Mouse (Mus musculus): Measurements from ENCODE around the gene Tubb3. TPM values are rescaled to one million over a fixed set of nuclear protein-coding genes. Genes with fewer than 3 reads are reported as not detected.

Gene Tubb3
- total and polyA plus RNA-seq, 3 experiments, result 1.8 to 3.1 (median 2.2) TPM

DNA sequence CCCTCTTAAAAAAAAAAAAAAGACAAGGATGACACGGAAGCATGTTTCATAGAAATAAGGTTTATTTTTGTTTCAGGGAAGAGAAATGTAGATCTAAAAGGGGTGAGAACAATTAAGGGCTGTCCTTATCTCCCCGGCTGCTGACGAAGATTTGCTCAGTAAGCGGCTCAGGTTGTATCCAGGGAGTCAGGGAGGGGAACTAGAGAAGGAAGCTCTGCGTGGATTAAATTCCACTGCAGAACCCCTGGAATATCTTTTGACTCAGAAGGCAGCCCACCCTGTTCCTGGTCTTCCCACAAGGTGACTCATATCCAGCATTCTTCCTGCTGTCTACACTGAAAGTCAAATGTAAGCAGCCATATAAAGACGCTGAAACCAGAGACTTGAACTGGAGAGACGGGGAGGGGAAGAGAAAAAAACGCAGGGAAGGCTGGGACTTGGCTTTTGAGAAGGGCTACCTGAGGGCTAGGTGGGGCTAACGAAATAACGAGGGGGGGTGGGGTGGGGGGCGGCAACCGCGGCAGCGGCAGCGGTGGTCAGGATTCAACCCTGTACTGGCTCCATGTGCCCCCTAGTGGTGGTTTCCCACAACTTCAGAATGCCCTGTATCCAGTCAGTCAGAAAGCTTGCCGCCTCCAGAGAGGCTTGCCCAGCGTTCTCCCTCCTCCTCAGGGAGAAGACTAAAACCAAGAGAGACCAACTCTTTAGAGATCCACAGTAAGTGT is 11.0 kb downstream of the Tubb3 start:
- peak; percentile 50 for TF ChIP-seq RAD21 (IDR thresholded peaks at IDR 0.05; ENCODE audit: low read depth, low read length)
- peak; percentile 25 to 73; a peak in 3 of 4 replicates for TF ChIP-seq CTCF (conservative IDR thresholded peaks at IDR 0.05 in 1 of 2, IDR thresholded peaks at IDR 0.05 in 1 of 2; ENCODE audit: low read depth in 2 of 2, low read length in 2 of 2)
- TF ChIP-seq SMC3 (IDR thresholded peaks at IDR 0.05; ENCODE audit: low read depth, low read length), result peak; percentile 48
- no peak for TF ChIP-seq E2F4 (IDR thresholded peaks at IDR 0.05; ENCODE audit: insufficient replicate concordance, low read depth, low read length)
- TF ChIP-seq ZNF384 (IDR thresholded peaks at IDR 0.05; ENCODE audit: low read depth, low read length), result peak; percentile 33
- H3K27me3 ChIP-seq (replicated peaks), result no peaks in the 10 kb centered on the region
- dilution Hi-C loops (cut with MboI; ENCODE audit: extremely low pct_ligation_motif_present, extremely low pct_unique_long_range_greater_than_20kb, low sequenced_read_pairs) (no loop called here), in situ Hi-C loops (cut with MboI; ENCODE audit: low pct_ligation_motif_present, low pct_unique_long_range_greater_than_20kb, low sequenced_read_pairs) (no loop called here)
- peak overlapping the region; percentile 58 for H3K4me2 ChIP-seq (ENCODE audit: insufficient read depth, low read depth, poor library complexity, severe bottlenecking)
- H3K79me2 ChIP-seq (replicated peaks; ENCODE audit: control insufficient read depth, extremely low read depth, insufficient read depth, poor library complexity, severe bottlenecking), result peaks cover 7% of the 10 kb centered on the region
- H3K4me3 ChIP-seq (replicated peaks in 1 of 3; ENCODE audit: low read depth in 2 of 3, low read length in 2 of 3, poor library complexity in 1 of 3), result no peak overlapping the region
- peak; percentile 61 for DNase-seq (ENCODE audit: extremely low read depth)
- peaks cover 11 to 12% of the 10 kb centered on the region in 2 experiments for H3K36me3 ChIP-seq (replicated peaks in 1 of 2; ENCODE audit: control insufficient read depth in 1 of 2, insufficient read depth in 1 of 2, low read length in 1 of 2)
- peaks cover 17% of the 10 kb centered on the region for H3K9me3 ChIP-seq (replicated peaks; ENCODE audit: low read length)
- H3K9ac ChIP-seq (ENCODE audit: insufficient read depth, low read depth), result no peak overlapping the region; the same call in 1 of the 2 replicates
- H3K27ac ChIP-seq (ENCODE audit: insufficient read depth, low read depth), result no peak overlapping the region
- H3K4me1 ChIP-seq (ENCODE audit: control insufficient read depth in 1 of 2, insufficient read depth in 2 of 2), result peaks cover 0 to 15% of the 10 kb centered on the region in 2 experiments; a peak in 2 of 4 replicates

GRCm38 (mm10) chr8:123422781-123423159 is 11.5 kb downstream of the Tubb3 start:
- in situ Hi-C loops (cut with MboI; ENCODE audit: low pct_ligation_motif_present, low pct_unique_long_range_greater_than_20kb, low sequenced_read_pairs) (no loop called here), dilution Hi-C loops (cut with MboI; ENCODE audit: extremely low pct_ligation_motif_present, extremely low pct_unique_long_range_greater_than_20kb, low sequenced_read_pairs) (no loop called here)
- peaks cover 7% of the 10 kb centered on the region for H3K79me2 ChIP-seq (replicated peaks; ENCODE audit: control insufficient read depth, extremely low read depth, insufficient read depth, poor library complexity, severe bottlenecking)
- DNase-seq (ENCODE audit: extremely low read depth), result no peak
- H3K9ac ChIP-seq (ENCODE audit: insufficient read depth, low read depth), result no peak overlapping the region
- peaks cover 22% of the 10 kb centered on the region for H3K9me3 ChIP-seq (replicated peaks; ENCODE audit: low read length)
- no peak overlapping the region for H3K4me3 ChIP-seq (replicated peaks in 1 of 3; ENCODE audit: low read depth in 2 of 3, low read length in 2 of 3, poor library complexity in 1 of 3)
- H3K36me3 ChIP-seq (replicated peaks in 1 of 2; ENCODE audit: control insufficient read depth in 1 of 2, insufficient read depth in 1 of 2, low read length in 1 of 2), result peaks cover 16 to 17% of the 10 kb centered on the region in 2 experiments
- peaks cover 0 to 15% of the 10 kb centered on the region in 2 experiments; a peak in 2 of 4 replicates for H3K4me1 ChIP-seq (ENCODE audit: control insufficient read depth in 1 of 2, insufficient read depth in 2 of 2)
- H3K27me3 ChIP-seq (replicated peaks), result no peaks in the 10 kb centered on the region
- TF ChIP-seq RCOR1 (conservative IDR thresholded peaks at IDR 0.05; ENCODE audit: low read depth, low read length) (no peak), POLR2A (IDR thresholded peaks at IDR 0.05; ENCODE audit: low read depth, low read length) (no peak), HCFC1 (IDR thresholded peaks at IDR 0.05; ENCODE audit: low read depth, low read length) (no peak), MAFK (IDR thresholded peaks at IDR 0.05; ENCODE audit: insufficient replicate concordance, low read length) (no peak), CHD2 (IDR thresholded peaks at IDR 0.05; ENCODE audit: low read length) (no peak), NRF1 (IDR thresholded peaks at IDR 0.05; ENCODE audit: low read depth, low read length) (no peak), SIN3A (IDR thresholded peaks at IDR 0.05; ENCODE audit: low read length) (no peak)
- no peak overlapping the region for H3K27ac ChIP-seq (ENCODE audit: insufficient read depth, low read depth)
- no peak overlapping the region for H3K4me2 ChIP-seq (ENCODE audit: insufficient read depth, low read depth, poor library complexity, severe bottlenecking)

DNA sequence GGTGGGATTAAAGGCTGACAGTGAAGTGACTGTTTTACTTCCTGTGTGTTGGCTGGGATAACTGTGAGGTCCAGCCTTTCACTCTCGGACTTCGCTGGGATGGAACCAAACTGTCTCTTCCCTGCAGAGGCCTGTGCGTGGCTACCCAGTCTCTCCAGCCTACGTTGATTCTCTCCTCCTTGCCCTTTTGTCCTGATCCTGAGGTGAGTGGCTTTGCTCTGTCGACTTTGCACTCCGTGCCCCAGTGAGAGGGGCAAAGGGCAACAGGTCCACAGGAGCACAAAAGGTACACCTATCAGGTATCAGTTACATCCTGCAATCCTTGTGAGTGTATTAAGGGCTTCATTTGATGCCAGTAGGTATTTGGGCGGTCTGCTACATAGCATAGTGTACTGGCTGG is 12.2 kb downstream of the Tubb3 start, which contains the start of gene Def8:
Def8 (plus strand) TSS at position 87 of the 400 bp plus-strand sequence.
- in situ Hi-C loops (cut with MboI; ENCODE audit: low pct_ligation_motif_present, low pct_unique_long_range_greater_than_20kb, low sequenced_read_pairs), result no loop called here
- H3K9ac ChIP-seq (ENCODE audit: insufficient read depth, low read depth), result no peak within 1 kb of the TSS; the same call in 1 of the 2 replicates

More for the DNA sequence above, 12.2 kb downstream of the Tubb3 start, which contains the start of gene Def8:
- dilution Hi-C loops (cut with MboI; ENCODE audit: extremely low pct_ligation_motif_present, extremely low pct_unique_long_range_greater_than_20kb, low sequenced_read_pairs), result no loop called here
- Histone ChIP-seq H3K27me3 (replicated peaks) (no peaks in the 10 kb centered on the region), H3K9me3 (replicated peaks; ENCODE audit: low read length) (peaks cover 29% of the 10 kb centered on the region), H3K79me2 (replicated peaks; ENCODE audit: control insufficient read depth, extremely low read depth, insufficient read depth, poor library complexity, severe bottlenecking) (peaks cover 7% of the 10 kb centered on the region), H3K4me3 (replicated peaks in 1 of 3; ENCODE audit: low read depth in 2 of 3, low read length in 2 of 3, poor library complexity in 1 of 3) (no peak within 1 kb of the TSS), H3K4me1 (ENCODE audit: control insufficient read depth in 1 of 2, insufficient read depth in 2 of 2) (peaks cover 0 to 15% of the 10 kb centered on the region in 2 experiments; a peak in 2 of 4 replicates), H3K27ac (ENCODE audit: insufficient read depth, low read depth) (no peak within 1 kb of the TSS), H3K36me3 (replicated peaks in 1 of 2; ENCODE audit: control insufficient read depth in 1 of 2, insufficient read depth in 1 of 2, low read length in 1 of 2) (peaks cover 23 to 24% of the 10 kb centered on the region in 2 experiments), H3K4me2 (ENCODE audit: insufficient read depth, low read depth, poor library complexity, severe bottlenecking) (peak within 1 kb of the TSS; percentile 58)
- no peak for DNase-seq (ENCODE audit: extremely low read depth)
- no peak for TF ChIP-seq IRF4 (IDR thresholded peaks at IDR 0.05; ENCODE audit: low read depth, low read length)
